In genomic region chr14:52198141-52198540, GRCm38 (mm10) we compare ENCODE assay signal across 8 mouse cellular contexts. TPM values are rescaled to one million over a fixed set of nuclear protein-coding genes. Genes with fewer than 3 reads are reported as not detected.
DNase-seq lines count a peak whose midpoint lies in the region; ATAC-seq lines count a peak whose summit lies in the region.

No protein-coding gene starts in this region.

- peak; percentile 64 for ATAC-seq in common myeloid progenitor, adult 5-6 weeks (replicated peaks; ENCODE audit: low read depth, poor library complexity, severe bottlenecking)
- ATAC-seq in intestine, embryonic 16.5 days = no peak
- 0 out of 2 replicates have a peak, but pooled peaks have one; percentile 30 for ATAC-seq in monocyte, adult 5-6 weeks (replicated peaks; ENCODE audit: insufficient number of reproducible peaks, low FRiP score, low TSS enrichment, poor library complexity, severe bottlenecking)

- H3K27ac ChIP-seq in intestine, embryonic 16.5 days (ENCODE audit: low read length) = peak overlapping the region; percentile 57; the same call in 1 of the 2 replicates

- DNase-seq in kidney, postnatal 10 days = peak; percentile 18
- DNase-seq in kidney, postnatal 36 days = no peak
- no peak for DNase-seq in gastrocnemius, postnatal 25 days
- no peak for DNase-seq in B cell, adult 2 months
- DNase-seq in urinary bladder, postnatal 25 days (ENCODE audit: low spot score) = no peak

- no peaks in the 10 kb centered on the region for H3K27me3 ChIP-seq in intestine, embryonic 16.5 days (replicated peaks; ENCODE audit: control insufficient read depth, insufficient read depth, low read length)

- peak overlapping the region; percentile 25; the same call in 1 of the 2 replicates for H3K4me3 ChIP-seq in intestine, embryonic 16.5 days (ENCODE audit: low read length)

- H3K9me3 ChIP-seq in intestine, embryonic 16.5 days (ENCODE audit: control insufficient read depth, low read length) = no peaks in the 10 kb centered on the region

- H3K36me3 ChIP-seq in intestine, embryonic 16.5 days (ENCODE audit: control insufficient read depth, insufficient read depth, low read length) = peaks cover 7% of the 10 kb centered on the region; the same call in 1 of the 2 replicates

- 20% methylated on average over 3 of the region's 3 CpGs for WGBS in intestine, embryonic 16.5 days

- peak overlapping the region; percentile 58 for H3K4me2 ChIP-seq in intestine, embryonic 16.5 days (ENCODE audit: low read depth, low read length)

- H3K4me1 ChIP-seq in intestine, embryonic 16.5 days (ENCODE audit: control insufficient read depth, insufficient read depth, low read length) = peaks cover 6% of the 10 kb centered on the region

- peak overlapping the region; percentile 51; the same call in 1 of the 2 replicates for H3K9ac ChIP-seq in intestine, embryonic 16.5 days (ENCODE audit: low read depth, low read length)

RNA-seq across cellular contexts. Expression of gene Supt16, which starts 0.9 kb away (rescaled TPM):
- 251 and 267 TPM in 2 replicates for total RNA-seq in common myeloid progenitor, adult 5-6 weeks (2017)
- polyA plus RNA-seq in intestine, embryonic 16.5 days (2015; fragmentation: Nextera tagmentation; extraction: Ambion mirVana) = 33.2 and 41.1 TPM in 2 replicates
- 96.8 to 144 TPM (median 108 TPM) in 3 replicates for total RNA-seq in monocyte, adult 5-6 weeks (2017)
- total RNA-seq in gastrocnemius, postnatal 25 days (2021) = 10 to 100 TPM; 11.7 to 11.9 TPM

RNA-seq across cellular contexts. Expression of gene Chd8, which starts 59.4 kb away (rescaled TPM):
- total RNA-seq in common myeloid progenitor, adult 5-6 weeks (2017) = 78.3 and 103 TPM in 2 replicates
- 18.4 and 22.7 TPM in 2 replicates for polyA plus RNA-seq in intestine, embryonic 16.5 days (2015; fragmentation: Nextera tagmentation; extraction: Ambion mirVana)
- 105 to 153 TPM (median 127 TPM) in 3 replicates for total RNA-seq in monocyte, adult 5-6 weeks (2017)
- 10 to 100 TPM; 31.1 to 33.9 TPM for total RNA-seq in gastrocnemius, postnatal 25 days (2021)
